Mouse (Mus musculus) regulatory T cell (primary cell): ENCODE data around the gene Foxp1.

ENCODE experiments used
- in situ Hi-C: fragments of 300-600 bp; cut with MboI, MseI; formaldehyde crosslinking; loops from one replicate; pipeline ENCODE4 v1.15.1; 2025; ENCODE audit warnings: high pct_unique_total_duplicates

The Foxp1 gene

DNA sequence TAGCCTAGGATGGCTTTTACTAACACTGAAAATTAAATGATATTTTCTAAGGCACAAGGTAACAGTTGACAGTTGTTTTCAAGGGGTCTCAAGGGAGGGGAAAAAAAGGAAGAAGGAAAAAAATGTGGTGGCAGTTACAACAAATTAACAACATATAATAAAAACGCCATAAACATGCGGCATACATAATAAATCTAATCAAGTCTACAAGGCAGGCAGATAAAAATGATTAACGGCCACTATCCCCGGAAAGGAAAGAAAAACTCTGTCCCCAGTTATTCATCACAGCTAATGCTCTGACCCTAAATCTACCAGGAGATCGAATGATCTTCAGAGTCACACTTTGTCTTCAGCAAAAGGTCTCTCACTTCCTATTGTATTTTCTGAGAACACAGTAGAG, 186.3 kb downstream of the Foxp1 start:
- in situ Hi-C loops, result loop anchor here (5.0 kb wide), 1 partner anchor 51 kb away; no protein-coding TSS in a partner anchor

DNA sequence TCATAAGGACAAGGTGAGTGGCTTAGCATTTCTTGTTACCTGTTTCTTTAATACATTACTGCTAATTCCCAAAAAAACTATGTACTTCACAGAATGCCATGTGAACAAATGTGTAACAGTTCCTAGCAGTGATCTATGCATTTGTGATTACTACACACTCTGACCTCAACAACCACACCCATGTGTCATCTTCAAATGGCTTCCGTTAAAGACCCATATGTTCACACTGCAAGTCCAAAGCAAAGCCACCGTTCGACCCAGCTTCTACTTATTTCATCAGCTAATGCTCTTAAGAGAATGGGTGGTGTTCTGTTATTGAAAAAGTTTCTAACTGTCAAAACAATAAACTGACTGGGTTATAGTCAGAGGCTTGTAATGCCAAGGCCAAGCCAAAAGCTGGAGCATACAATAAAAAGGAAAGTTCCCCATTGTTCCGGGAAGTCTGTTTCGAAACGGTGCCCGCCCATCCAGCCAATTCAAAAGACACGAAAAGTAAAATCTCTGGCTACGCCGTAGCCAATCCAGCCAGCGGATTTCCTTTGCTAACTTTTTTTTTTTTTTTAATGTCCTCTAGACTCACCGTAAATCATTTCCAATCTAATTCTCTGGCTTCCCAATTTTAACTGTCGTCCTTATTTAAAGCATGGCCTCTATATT, 187.2 kb downstream of the Foxp1 start:
- in situ Hi-C loops, result loop anchor here (5.0 kb wide), 1 partner anchor 52 kb away; no protein-coding TSS in a partner anchor

DNA sequence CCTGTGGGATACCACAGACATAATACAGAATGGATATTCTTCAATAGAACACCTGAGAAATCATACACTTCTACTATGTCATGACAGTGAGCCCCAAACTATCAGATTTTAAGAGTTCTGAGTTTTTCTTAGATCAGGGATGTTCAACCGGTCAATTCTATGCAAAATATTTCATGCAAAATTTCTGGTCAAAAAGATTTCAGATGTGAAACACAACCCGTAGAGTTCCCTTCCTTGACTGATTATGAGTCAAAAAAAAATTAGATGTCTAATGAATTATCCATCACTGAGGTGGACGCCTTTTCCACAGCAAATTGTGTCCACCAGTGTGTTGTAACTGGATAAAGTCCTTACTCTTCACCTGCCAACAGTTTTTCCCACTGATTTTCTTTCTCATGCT, 188.3 kb downstream of the Foxp1 start:
- in situ Hi-C loops, result no loop called here

DNA sequence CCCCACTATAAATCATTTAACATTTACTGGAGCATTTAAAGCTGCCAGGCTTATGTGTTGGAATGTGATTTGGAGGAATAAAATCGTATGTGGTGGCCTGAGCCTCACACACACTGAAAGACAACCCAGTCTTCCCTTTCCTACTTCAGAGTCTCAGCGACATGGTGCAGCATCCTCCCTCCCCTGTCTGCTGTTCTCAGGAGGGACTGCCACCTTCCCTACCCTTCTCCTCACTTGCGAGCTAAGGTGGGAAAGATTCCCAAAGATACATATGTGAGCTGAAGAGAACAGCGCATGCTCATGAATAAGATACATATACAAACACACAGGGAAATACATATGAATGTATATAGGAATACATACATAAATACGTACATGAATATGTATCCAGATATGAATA, 189.4 kb downstream of the Foxp1 start:
- in situ Hi-C loops, result no loop called here

DNA sequence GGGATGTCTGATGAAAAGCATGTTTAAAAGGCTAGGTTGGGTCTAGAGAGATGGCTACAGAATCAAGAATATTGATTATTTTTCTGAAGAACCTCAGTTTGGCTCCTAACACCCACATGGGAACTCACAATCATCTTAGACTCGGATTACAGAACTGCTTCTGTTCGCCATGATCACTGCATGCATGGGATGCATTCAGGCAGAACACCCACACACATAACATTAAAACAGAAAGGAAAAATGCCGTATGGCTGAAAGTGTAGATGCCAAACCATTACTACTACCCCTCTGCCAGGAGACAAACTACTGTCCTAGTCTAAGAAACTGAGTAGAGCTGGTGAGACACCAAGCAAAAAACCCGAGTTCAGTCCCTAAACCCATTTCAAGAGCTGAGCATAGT, 192.4 kb downstream of the Foxp1 start:
- in situ Hi-C loops, result no loop called here

DNA sequence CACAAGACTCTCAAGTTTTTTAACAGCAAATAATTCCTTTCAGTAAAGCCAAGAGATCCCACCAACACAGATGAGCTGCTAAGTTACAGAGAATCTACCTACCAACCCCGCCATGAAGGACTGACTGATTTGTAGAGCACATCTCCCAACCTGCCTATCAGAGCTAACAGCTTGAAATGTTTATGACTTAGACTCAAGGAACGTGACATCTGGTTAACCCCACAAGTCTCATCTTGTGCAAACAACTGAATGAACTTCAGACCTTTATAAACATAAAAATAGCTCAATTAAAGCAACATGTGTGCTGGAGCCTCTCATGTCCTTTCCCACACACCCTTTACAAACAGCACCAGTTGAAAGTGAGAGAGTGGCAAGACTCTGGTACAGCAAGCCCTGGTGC, 193.9 kb downstream of the Foxp1 start:
- in situ Hi-C loops, result no loop called here

DNA sequence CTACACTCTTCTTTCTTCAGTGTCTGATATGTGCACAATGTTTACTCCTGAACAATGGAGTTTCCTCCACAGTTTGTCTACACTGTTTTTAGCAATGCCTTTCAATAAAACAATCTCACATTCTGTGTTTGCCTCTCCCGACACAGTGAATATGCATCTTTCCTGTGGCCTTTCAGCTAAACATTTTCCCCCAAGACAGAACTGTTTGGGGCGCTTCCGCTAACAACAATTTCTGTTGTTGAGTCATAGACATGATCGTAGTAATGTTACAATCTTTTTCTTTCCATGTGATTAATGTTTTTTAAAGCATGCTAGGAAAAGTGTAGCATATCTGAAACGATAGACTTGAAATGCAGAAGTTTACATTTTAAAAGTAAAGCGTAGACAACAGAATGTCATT, 194.4 kb downstream of the Foxp1 start:
- in situ Hi-C loops, result no loop called here

DNA sequence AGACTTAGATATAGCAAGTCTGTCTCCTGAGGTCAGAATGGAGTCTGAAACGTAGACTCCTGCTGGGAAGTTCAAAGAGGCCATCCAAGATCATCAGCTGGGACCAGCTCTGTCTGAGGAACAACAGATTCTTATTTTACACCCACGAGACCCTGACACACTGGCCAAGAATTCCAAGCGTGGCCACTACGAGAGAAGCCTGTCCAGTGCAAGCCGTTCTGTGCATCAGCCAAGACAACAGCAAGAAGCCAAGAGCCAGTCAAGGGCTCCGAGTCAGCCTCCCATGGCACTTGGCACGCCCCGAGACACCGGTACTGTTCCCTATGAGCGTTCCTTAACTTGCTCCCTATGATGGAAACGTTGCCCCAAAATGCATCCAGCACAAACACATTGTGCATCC, 194.8 kb downstream of the Foxp1 start:
- in situ Hi-C loops, result no loop called here

DNA sequence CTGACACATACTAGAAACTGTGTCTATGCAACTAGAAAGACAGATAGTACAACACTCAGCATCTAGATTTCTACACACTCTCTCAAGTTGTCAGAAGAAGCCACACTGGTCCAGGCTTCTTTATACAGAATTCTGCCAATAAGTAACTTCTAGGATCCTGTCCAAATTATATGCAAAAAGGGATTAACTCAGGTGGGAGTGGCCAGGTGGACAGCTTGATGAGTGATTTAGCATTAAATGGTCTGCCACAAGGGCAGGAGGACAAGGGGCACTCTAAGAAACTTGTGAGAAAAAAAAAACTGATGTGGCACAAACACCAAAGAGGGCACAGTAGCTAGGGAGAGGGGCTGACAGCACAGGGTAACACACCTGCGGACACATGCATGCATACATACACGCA, 196.6 kb downstream of the Foxp1 start:
- in situ Hi-C loops, result no loop called here

DNA sequence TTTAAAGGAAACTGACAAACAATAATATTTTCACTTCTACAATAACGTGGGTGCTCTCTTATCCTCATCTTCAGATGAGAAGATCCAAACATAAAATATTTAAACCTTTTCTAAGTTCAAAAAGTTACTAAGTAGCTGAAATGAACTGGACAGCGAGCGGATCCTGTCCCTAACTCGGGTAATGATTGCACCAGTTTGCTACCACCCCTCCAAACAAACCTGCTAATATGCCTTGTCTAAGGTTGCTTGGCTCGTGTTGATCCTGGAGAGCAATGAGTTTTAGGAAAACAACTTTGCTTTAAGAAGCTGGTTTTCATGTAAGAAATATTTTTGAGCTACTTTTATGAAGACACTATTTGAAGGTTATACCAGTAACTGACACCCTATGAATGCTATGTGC, 197.1 kb downstream of the Foxp1 start:
- in situ Hi-C loops, result no loop called here

DNA sequence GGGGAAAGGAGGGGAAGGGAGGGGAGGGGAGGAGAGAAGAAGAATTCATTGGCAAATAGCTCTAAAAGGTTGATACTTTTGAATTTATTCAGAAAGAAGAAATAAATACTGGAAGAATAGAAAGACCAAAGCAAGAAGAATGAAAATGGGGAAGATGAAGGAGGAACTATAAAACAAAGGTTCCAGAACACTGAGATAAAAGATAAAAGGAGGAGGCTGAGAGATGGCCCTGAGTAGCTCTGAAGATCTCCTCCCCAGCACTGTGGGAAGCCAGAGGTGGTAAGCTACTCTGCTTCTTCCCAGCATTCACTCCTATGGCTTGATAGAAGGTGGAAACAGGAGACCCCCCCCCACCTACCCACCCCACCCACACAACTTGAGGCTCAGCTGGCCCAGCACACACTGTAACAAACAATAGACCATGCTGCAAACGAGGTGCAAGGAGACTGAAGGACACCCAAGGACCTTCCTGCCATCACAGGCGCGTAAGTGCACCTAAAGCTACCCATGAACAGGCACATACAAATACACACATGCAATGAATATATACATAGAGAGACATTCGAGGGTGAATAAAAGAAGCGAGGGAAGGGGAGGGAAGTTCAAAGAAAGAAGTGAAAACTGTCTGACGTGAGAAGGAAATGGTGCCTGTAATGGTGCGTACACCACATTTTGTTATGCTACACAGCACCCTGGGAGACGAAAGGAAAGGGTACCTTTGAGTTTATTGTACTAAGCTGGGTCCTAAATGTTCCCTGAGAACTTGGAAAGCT, 200.2 kb downstream of the Foxp1 start:
- in situ Hi-C loops, result no loop called here

DNA sequence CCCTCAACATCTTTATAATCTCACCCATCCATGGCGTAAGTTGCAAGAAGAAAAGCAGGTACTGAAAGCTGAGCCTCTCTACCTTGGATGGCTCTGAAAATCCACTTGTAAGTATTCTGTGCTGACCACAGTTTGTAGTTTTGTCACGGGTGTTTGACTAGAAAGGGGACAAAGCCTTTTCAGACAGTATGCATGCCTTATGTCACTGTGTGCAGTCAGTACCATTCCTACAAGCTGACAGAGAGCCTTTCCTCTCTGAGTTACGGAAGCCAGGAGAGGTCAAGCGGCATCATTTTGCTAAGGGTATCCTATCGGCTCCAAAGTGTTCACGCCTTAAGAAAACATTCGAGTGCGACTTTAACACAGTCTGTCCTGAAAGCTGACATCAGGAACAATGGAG, 202.1 kb downstream of the Foxp1 start:
- in situ Hi-C loops, result no loop called here

DNA sequence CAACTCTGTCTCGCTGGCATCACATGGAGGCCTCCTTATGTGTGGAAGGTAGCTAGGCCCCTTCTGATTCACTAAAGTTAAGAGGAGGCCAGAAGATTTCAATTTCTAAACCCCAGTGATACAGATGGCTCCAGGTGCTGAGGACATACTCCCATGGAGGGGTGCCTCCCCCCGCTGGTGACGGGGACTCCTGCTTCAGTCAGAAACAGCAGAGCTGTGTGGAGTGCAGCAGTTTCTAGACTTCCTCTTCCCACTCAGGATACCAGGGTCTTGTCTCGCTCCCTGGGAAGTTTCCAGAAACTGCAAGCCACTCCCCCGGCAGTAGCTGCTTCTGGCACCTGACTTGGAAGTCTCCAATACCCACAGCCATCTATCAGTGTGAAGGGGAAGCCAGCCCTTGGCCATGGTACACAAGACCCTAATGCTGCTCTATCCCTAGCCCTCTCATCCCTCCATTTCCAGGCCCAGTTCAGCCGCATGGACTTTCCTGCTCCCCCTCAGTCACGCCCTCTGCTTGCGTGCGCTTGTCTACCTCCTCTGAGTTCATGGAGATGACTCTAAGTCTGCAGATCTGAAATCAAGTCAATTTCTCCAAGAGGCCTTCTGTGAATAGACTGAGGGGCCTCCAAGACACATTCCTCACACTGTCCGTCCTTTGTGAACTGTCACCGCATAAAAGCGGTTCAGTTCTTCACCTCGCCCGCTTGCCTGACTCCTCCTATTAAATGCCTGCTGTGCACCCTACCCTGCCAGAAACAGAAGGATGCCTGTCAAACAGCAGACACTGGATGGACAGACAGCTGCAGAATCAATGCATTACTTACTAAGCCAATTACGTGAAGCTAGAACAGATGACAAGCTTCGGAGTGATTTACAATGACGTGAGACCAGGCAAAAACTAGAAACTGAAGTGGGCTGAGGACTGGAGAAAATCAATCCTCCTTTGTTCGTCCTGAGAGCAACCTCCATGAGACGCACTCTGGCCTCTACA, 202.8 kb downstream of the Foxp1 start:
- in situ Hi-C loops, result no loop called here

DNA sequence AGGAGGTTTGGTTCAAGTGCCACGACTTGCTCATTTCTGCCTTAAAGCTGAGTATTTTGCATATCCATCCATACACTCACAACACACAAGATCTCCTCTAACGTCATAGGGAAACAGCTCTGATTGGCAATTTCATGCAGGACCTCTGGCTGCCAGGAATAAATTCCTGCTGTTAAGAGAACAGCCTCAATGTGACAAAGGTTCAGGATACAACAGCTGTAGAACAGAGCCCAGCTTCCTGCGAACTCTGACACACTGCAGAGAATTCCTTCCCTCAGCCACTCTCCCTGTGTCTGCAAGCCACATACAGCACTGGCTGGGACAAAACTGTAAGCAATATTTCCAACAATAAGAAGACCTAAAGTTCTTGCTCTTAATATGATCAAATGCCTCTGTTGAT, 207.8 kb downstream of the Foxp1 start:
- in situ Hi-C loops, result no loop called here

DNA sequence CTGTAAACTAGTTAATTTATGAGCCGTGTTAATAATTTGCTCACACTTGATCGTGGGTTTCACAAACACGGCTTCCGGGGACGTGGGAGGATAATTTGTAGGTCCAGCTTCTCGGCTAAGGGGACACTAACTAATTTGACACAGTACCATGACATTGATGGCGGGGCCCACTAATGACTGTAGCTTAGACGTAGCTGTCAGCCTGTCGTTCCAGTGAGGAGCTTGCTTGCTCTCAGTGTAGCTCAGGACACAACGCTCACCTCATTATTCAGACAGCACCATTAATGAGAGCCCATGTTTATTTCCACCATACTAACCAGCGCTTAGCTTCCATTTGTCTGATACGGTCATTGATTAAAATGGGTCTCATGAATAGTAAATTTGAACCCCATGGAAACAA, 212.0 kb downstream of the Foxp1 start:
- in situ Hi-C loops, result no loop called here

DNA sequence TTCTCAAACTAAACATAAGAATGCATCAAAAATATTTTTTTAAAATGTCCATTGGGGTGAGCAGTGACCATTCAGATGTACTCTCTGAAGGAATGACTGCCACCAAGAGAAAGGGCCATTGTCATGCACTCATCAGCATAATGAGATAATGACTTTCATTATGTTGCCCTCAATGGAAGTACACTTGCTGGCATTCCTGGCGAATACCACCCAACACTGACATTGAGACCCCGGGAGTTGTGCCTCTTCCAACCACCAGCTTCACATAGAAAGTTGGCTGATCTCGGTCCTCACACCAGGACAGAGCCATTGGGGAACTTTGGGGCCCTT, 212.4 kb downstream of the Foxp1 start:
- in situ Hi-C loops, result no loop called here

DNA sequence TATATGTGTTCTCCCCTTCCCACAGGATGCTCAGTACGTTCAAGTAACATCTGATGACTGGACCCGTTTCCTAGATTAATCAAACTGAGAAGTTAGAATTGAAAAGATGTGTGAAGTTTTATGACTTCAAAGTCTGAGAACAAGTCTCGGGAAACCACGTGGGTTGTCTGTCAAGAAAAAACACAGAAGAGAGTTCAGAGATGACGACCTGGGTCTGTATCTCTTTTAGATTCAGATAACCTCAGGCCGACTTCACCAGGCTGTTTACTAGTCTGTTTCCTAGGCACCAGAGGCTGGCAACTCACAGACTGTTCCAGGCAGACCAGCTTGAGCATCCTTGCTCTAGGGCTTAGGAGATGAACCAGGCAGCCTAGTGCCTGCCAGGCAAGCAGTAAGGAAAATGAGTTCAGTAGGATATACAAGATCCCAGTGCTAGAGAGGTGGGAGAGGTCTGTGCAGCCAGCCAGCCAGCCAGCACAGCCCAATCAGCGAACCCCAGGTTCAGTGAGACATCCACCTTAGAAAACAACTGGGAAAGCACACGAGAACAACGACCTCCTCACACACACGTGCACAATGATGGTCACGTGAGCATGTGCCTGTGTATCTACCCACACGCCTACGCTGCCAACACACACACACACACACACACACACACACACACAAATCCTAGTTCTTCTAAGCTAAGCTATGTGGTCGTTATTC, 212.9 kb downstream of the Foxp1 start:
- in situ Hi-C loops, result loop anchor here (5.0 kb wide), 1 partner anchor 43 kb away; no protein-coding TSS in a partner anchor

DNA sequence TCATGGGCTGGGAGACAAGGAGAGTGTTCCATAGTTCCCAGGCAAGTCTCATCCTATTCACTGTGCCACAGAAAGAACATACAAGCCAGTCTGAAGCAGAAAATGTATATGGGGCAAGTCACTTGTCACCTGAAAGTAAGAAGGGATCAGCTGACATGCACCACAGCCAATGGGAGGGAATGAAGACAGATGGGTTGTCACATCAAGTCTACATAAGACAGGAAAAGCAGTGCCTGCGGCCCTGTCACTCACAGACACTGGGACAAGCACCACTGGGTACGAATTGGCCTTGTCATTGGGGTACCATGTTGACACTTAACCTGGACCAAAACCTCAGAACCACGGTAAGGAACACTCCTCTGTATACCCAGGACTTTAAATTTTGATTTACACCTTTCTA, 216.8 kb downstream of the Foxp1 start:
- in situ Hi-C loops, result loop anchor here (5.0 kb wide), 1 partner anchor 47 kb away; no protein-coding TSS in a partner anchor

DNA sequence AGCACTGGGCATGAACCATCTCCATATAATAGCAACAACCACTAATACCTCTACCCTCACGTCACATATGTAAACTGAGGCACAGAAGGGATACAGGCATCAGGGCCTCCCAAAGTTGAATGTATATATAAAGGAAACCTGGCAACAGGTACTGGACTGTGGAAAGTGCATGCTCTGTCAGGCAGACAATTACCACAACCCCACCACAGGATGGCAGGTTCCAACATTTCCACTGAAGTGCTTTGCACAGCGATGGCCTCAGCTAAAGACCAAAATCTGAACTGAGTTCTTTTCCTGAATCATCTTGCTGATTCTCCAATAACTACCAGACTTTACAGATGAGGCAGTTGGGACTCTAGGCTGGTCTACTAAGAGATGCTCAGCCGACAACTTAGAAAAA, 217.3 kb downstream of the Foxp1 start:
- in situ Hi-C loops, result loop anchor here (5.0 kb wide), 1 partner anchor 47 kb away; no protein-coding TSS in a partner anchor

DNA sequence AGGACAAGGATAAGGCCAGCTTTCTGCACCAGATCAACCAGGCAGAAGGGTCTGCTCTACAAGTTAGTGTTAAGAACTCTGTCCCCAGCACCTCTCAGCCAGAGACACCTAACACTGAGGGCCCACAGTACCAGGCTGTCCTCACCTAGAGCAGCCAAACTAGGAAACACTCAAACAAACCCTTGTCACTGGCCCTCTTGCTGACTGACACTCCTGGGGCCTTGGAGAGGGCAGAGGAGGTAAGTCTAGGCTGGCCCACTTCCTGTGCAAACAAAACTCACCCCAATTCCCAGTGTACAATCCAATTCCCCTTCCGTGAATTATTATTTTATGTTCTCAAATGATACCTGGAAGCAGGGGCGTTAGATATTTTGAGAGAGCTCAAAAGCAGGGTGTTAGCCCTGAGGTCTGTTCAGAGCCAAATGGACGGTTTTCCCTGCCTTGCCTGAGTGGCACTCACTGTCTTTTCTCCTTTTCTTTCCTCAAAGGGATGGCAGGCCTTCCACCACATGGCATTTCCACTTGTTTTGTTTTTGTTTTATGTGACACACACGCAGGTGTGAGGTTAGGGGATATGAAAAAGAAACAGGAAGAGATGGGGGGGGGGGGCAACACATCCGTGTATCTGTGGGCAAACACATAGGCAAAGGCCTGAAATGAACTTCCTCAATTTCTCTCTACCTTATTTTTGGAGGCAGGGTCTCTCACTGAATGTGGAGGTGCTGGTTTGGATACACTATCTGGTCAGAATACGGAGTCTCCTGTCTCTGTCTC, 219.7 kb downstream of the Foxp1 start:
- in situ Hi-C loops, result no loop called here

DNA sequence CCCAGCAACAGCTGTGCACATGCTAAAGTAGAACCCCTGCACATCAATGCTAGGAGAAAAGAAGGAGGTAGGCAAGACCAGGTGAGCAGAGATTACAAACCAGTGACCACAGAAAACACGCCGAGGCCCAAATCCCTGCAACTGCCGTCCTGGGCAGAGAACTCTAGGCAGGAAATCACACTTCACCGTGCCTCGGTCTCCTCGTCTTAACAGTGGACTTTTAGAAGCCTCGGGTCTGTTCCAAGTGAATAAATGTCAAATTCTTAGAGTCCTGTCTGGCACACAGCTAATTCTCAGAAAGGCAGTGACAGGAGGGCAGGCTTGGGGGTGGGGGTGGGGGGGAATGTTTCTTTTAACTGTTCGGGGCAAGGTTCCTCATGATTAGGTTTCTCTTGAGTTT, 220.6 kb downstream of the Foxp1 start:
- in situ Hi-C loops, result no loop called here
